Mouse (Mus musculus): ENCODE results near the gene Paqr6. TPM values are rescaled to one million over a fixed set of nuclear protein-coding genes. Genes with fewer than 3 reads are reported as not detected.

The Paqr6 gene
- polyA plus RNA-seq, 1 experiment from 2014 or later: 16.6 TPM

- WGBS: 17% methylated on average over 7 of the region's 7 CpGs
- peak overlapping the region; percentile 58 for H3K4me3 ChIP-seq (replicated peaks; ENCODE audit: low read depth, low read length)
- peak overlapping the region; percentile 63 for H3K4me2 ChIP-seq (ENCODE audit: low read length)
- 0 out of 2 replicates have a peak, but pooled peaks cover 20% of the 10 kb centered on the region for H3K4me1 ChIP-seq (replicated peaks; ENCODE audit: insufficient read depth, low read length)
- H3K9ac ChIP-seq (ENCODE audit: low read depth, low read length): no peak overlapping the region
- DNase-seq (ENCODE audit: low spot score) (peak; percentile 7), ATAC-seq (replicated peaks; ENCODE audit: low FRiP score, low read depth) (no peak)
- peaks cover 17% of the 10 kb centered on the region for H3K36me3 ChIP-seq (ENCODE audit: insufficient read depth, low read length)
- no peaks in the 10 kb centered on the region for H3K27me3 ChIP-seq (ENCODE audit: insufficient read depth, low read length)
- H3K27ac ChIP-seq: peak overlapping the region; percentile 97
- TF ChIP-seq CTCF (IDR thresholded peaks at IDR 0.05; ENCODE audit: low read depth): no peak
- H3K9me3 ChIP-seq (replicated peaks; ENCODE audit: low read length): no peaks in the 10 kb centered on the region
Measured at GRCm38 (mm10) chr3:88410645-88411031, 46.3 kb downstream of the Paqr6 start.

- Histone ChIP-seq H3K36me3 (ENCODE audit: insufficient read depth, low read length) (peaks cover 24% of the 10 kb centered on the region), H3K9me3 (replicated peaks; ENCODE audit: low read length) (no peaks in the 10 kb centered on the region), H3K4me1 (replicated peaks; ENCODE audit: insufficient read depth, low read length) (0 out of 2 replicates have a peak, but pooled peaks cover 20% of the 10 kb centered on the region), H3K27ac (no peak overlapping the region), H3K27me3 (ENCODE audit: insufficient read depth, low read length) (no peaks in the 10 kb centered on the region), H3K4me3 (replicated peaks; ENCODE audit: low read depth, low read length) (no peak overlapping the region), H3K9ac (ENCODE audit: low read depth, low read length) (no peak overlapping the region), H3K4me2 (ENCODE audit: low read length) (no peak overlapping the region)
- ATAC-seq (replicated peaks; ENCODE audit: low FRiP score, low read depth): no peak
- no peak for DNase-seq (ENCODE audit: low spot score)
- TF ChIP-seq CTCF (IDR thresholded peaks at IDR 0.05; ENCODE audit: low read depth): no peak
- WGBS: 94% methylated on average over 4 of the region's 4 CpGs
Measured at GRCm38 (mm10) chr3:88411681-88412080, 47.3 kb downstream of the Paqr6 start.

GRCm38 (mm10) chr3:88412636-88413035, 48.3 kb downstream of the Paqr6 start:
- Histone ChIP-seq H3K4me2 (ENCODE audit: low read length) (no peak overlapping the region), H3K4me1 (replicated peaks; ENCODE audit: insufficient read depth, low read length) (0 out of 2 replicates have a peak, but pooled peaks cover 16% of the 10 kb centered on the region), H3K27me3 (ENCODE audit: insufficient read depth, low read length) (no peaks in the 10 kb centered on the region), H3K9me3 (replicated peaks; ENCODE audit: low read length) (no peaks in the 10 kb centered on the region), H3K27ac (no peak overlapping the region), H3K9ac (ENCODE audit: low read depth, low read length) (no peak overlapping the region), H3K36me3 (ENCODE audit: insufficient read depth, low read length) (peaks cover 24% of the 10 kb centered on the region), H3K4me3 (replicated peaks; ENCODE audit: low read depth, low read length) (no peak overlapping the region)
- no peak for TF ChIP-seq CTCF (IDR thresholded peaks at IDR 0.05; ENCODE audit: low read depth)
- ATAC-seq (replicated peaks; ENCODE audit: low FRiP score, low read depth): no peak
- WGBS: 88% methylated on average over 11 of the region's 11 CpGs
- no peak for DNase-seq (ENCODE audit: low spot score)

- H3K4me3 ChIP-seq (replicated peaks; ENCODE audit: low read depth, low read length): no peak overlapping the region
- no peak overlapping the region for H3K4me2 ChIP-seq (ENCODE audit: low read length)
- peaks cover 46% of the 10 kb centered on the region for H3K36me3 ChIP-seq (ENCODE audit: insufficient read depth, low read length)
- 87% methylated on average over 4 of the region's 4 CpGs for WGBS
- no peak for TF ChIP-seq CTCF (IDR thresholded peaks at IDR 0.05; ENCODE audit: low read depth)
- H3K9ac ChIP-seq (ENCODE audit: low read depth, low read length): no peak overlapping the region
- peaks cover 5% of the 10 kb centered on the region; the same call in 1 of the 2 replicates for H3K4me1 ChIP-seq (replicated peaks; ENCODE audit: insufficient read depth, low read length)
- DNase-seq (ENCODE audit: low spot score) (no peak), ATAC-seq (replicated peaks; ENCODE audit: low FRiP score, low read depth) (no peak)
- no peaks in the 10 kb centered on the region for H3K9me3 ChIP-seq (replicated peaks; ENCODE audit: low read length)
- no peak overlapping the region for H3K27ac ChIP-seq
- no peaks in the 10 kb centered on the region for H3K27me3 ChIP-seq (ENCODE audit: insufficient read depth, low read length)
Measured at GRCm38 (mm10) chr3:88415668-88416067, 51.3 kb downstream of the Paqr6 start.

- TF ChIP-seq CTCF (IDR thresholded peaks at IDR 0.05; ENCODE audit: low read depth): no peak
- no peak overlapping the region for H3K27ac ChIP-seq
- H3K4me1 ChIP-seq (replicated peaks; ENCODE audit: insufficient read depth, low read length): no peaks in the 10 kb centered on the region; the same call in 1 of the 2 replicates
- WGBS: 69% methylated on average over 6 of the region's 6 CpGs
- no peak overlapping the region for H3K4me3 ChIP-seq (replicated peaks; ENCODE audit: low read depth, low read length)
- DNase-seq (ENCODE audit: low spot score): no peak
- no peaks in the 10 kb centered on the region for H3K27me3 ChIP-seq (ENCODE audit: insufficient read depth, low read length)
- H3K9me3 ChIP-seq (replicated peaks; ENCODE audit: low read length): no peaks in the 10 kb centered on the region
- no peak for ATAC-seq (replicated peaks; ENCODE audit: low FRiP score, low read depth)
- no peak overlapping the region for H3K4me2 ChIP-seq (ENCODE audit: low read length)
- H3K36me3 ChIP-seq (ENCODE audit: insufficient read depth, low read length): peaks cover 46% of the 10 kb centered on the region
- peak overlapping the region; percentile 23; the same call in 1 of the 2 replicates for H3K9ac ChIP-seq (ENCODE audit: low read depth, low read length)
Measured at GRCm38 (mm10) chr3:88418016-88418415, 53.6 kb downstream of the Paqr6 start.

Other genes starting within 250 kb of the Paqr6 start
- 14.4 and 16.2 TPM in 2 replicates for gene Mef2d, start 222.2 kb upstream of the Paqr6 start, polyA plus RNA-seq (2015; fragmentation: Nextera tagmentation; extraction: Ambion mirVana)
- 23.2 and 24.2 TPM in 2 replicates for gene Rhbg, start 109.9 kb upstream of the Paqr6 start, polyA plus RNA-seq (2015; fragmentation: Nextera tagmentation; extraction: Ambion mirVana)
- gene Gm38392, start 77.4 kb upstream of the Paqr6 start, polyA plus RNA-seq (2015; fragmentation: Nextera tagmentation; extraction: Ambion mirVana): 3.8 and 5.1 TPM in 2 replicates
- gene Tsacc, start 67.6 kb upstream of the Paqr6 start, polyA plus RNA-seq (2015; fragmentation: Nextera tagmentation; extraction: Ambion mirVana): 13.0 and 13.8 TPM in 2 replicates
- 373 and 411 TPM in 2 replicates for gene Cct3, start 67.5 kb upstream of the Paqr6 start, polyA plus RNA-seq (2015; fragmentation: Nextera tagmentation; extraction: Ambion mirVana)
- 306 and 328 TPM in 2 replicates for gene Glmp, start 39.6 kb upstream of the Paqr6 start, polyA plus RNA-seq (2015; fragmentation: Nextera tagmentation; extraction: Ambion mirVana)
- gene Tmem79, start 28.4 kb upstream of the Paqr6 start, polyA plus RNA-seq (2015; fragmentation: Nextera tagmentation; extraction: Ambion mirVana): 6.3 and 7.4 TPM in 2 replicates
- 26.7 and 30.9 TPM in 2 replicates for gene Smg5, start 28.3 kb upstream of the Paqr6 start, polyA plus RNA-seq (2015; fragmentation: Nextera tagmentation; extraction: Ambion mirVana)
- gene Bglap3, start 8.2 kb downstream of the Paqr6 start, polyA plus RNA-seq (2015; fragmentation: Nextera tagmentation; extraction: Ambion mirVana): 3.8 and 4.7 TPM in 2 replicates
- 4.2 and 7.1 TPM in 2 replicates for gene Bglap2, start 14.1 kb downstream of the Paqr6 start, polyA plus RNA-seq (2015; fragmentation: Nextera tagmentation; extraction: Ambion mirVana)
- not detected in 2 replicates for gene Bglap, start 19.9 kb downstream of the Paqr6 start, polyA plus RNA-seq (2015; fragmentation: Nextera tagmentation; extraction: Ambion mirVana)
- 97.5 and 107 TPM in 2 replicates for gene Pmf1, start 45.7 kb downstream of the Paqr6 start, polyA plus RNA-seq (2015; fragmentation: Nextera tagmentation; extraction: Ambion mirVana)
- 17.1 and 17.7 TPM in 2 replicates for gene Slc25a44, start 60.6 kb downstream of the Paqr6 start, polyA plus RNA-seq (2015; fragmentation: Nextera tagmentation; extraction: Ambion mirVana)
- 32.6 and 33.3 TPM in 2 replicates for gene Sema4a, start 96.6 kb downstream of the Paqr6 start, polyA plus RNA-seq (2015; fragmentation: Nextera tagmentation; extraction: Ambion mirVana)
- gene Lmna, start 145.4 kb downstream of the Paqr6 start, polyA plus RNA-seq (2015; fragmentation: Nextera tagmentation; extraction: Ambion mirVana): 99.3 and 108 TPM in 2 replicates
- gene Mex3a, start 167.8 kb downstream of the Paqr6 start, polyA plus RNA-seq (2015; fragmentation: Nextera tagmentation; extraction: Ambion mirVana): 12.5 and 13.8 TPM in 2 replicates
- 27.4 and 28.9 TPM in 2 replicates for gene Rab25, start 183.7 kb downstream of the Paqr6 start, polyA plus RNA-seq (2015; fragmentation: Nextera tagmentation; extraction: Ambion mirVana)
- gene Lamtor2, start 188.5 kb downstream of the Paqr6 start, polyA plus RNA-seq (2015; fragmentation: Nextera tagmentation; extraction: Ambion mirVana): 164 and 173 TPM in 2 replicates
- 35.1 and 35.9 TPM in 2 replicates for gene Ubqln4, start 189.2 kb downstream of the Paqr6 start, polyA plus RNA-seq (2015; fragmentation: Nextera tagmentation; extraction: Ambion mirVana)
- gene Ssr2, start 211.3 kb downstream of the Paqr6 start, polyA plus RNA-seq (2015; fragmentation: Nextera tagmentation; extraction: Ambion mirVana): 294 and 311 TPM in 2 replicates
- gene Arhgef2, start 241.4 kb downstream of the Paqr6 start, polyA plus RNA-seq (2015; fragmentation: Nextera tagmentation; extraction: Ambion mirVana): 53.7 and 65.4 TPM in 2 replicates